In genomic region chr7:131113676-131114075, GRCm38 (mm10) we compare ENCODE assay signal across 16 mouse cellular contexts. TPM values are rescaled to one million over a fixed set of nuclear protein-coding genes. Genes with fewer than 3 reads are reported as not detected.
DNase-seq lines count a peak whose midpoint lies in the region; ATAC-seq lines count a peak whose summit lies in the region.
"Had no signal": no experiment of that assay in that cellular context is flagged by ENCODE, and none has a peak within 500 bp of the region (broad histone marks: within the 10 kb centered on the region; RNA-seq: fewer than 3 reads in every experiment).

No protein-coding gene starts in this region.

- peak; percentile 13 for DNase-seq in embryonic facial prominence, embryonic 14.5 days (ENCODE audit: low spot score)
- no peak for DNase-seq in embryonic facial prominence, embryonic 10.5 days (ENCODE audit: low spot score)
- peak; percentile 1 to 6 for DNase-seq in left cerebral cortex, postnatal 25 days (ENCODE audit: low spot score in 2 of 2)
- DNase-seq in left cerebral cortex, postnatal 36 days (ENCODE audit: low spot score in 2 of 2) = no peak
- peak; percentile 24 for DNase-seq in brain, adult 2 months (ENCODE audit: low read depth, low spot score)
- peak; percentile 4 for DNase-seq in lung, postnatal 25 days (ENCODE audit: low spot score)
- no peak for DNase-seq in embryo, embryonic 10.5 days (ENCODE audit: low spot score)
- no peak for DNase-seq in spleen, adult 18-20 months
- DNase-seq: kidney, adult 9 months; liver, embryonic 13.5 days had no signal

- no peak overlapping the region for H3K4me2 ChIP-seq in embryonic facial prominence, embryonic 14.5 days (ENCODE audit: low read depth, low read length)
- H3K4me2 ChIP-seq: forebrain, embryonic 15.5 days; liver, embryonic 13.5 days; midbrain, embryonic 13.5 days; stomach, embryonic 15.5 days had no signal

- intact Hi-C loops in left cerebral cortex, postnatal 25 days (cut with DNase I) = loop anchor here (5.0 to 10.0 kb wide), 2 partner anchors 219 to 771 kb away; partner anchors contain the start of gene Fam24a
- intact Hi-C loops in left cerebral cortex, postnatal 36 days (cut with DNase I) = loop anchor here (10.0 kb wide), 1 partner anchor 211 kb away; the partner anchor contains the start of genes Cuzd1 and Fam24b

- WGBS in embryonic facial prominence, embryonic 14.5 days = 66% methylated on average over 6 of the region's 6 CpGs
- 87% methylated on average over 6 of the region's 6 CpGs for WGBS in embryonic facial prominence, embryonic 10.5 days

- no peaks in the 10 kb centered on the region for H3K27me3 ChIP-seq in embryonic facial prominence, embryonic 14.5 days (replicated peaks; ENCODE audit: control insufficient read depth, insufficient read depth, low read length)
- no peaks in the 10 kb centered on the region for H3K27me3 ChIP-seq in embryonic facial prominence, embryonic 10.5 days (replicated peaks; ENCODE audit: low read depth, poor library complexity, severe bottlenecking)
- H3K27me3 ChIP-seq: forebrain, embryonic 15.5 days; liver, embryonic 13.5 days; midbrain, embryonic 13.5 days; stomach, embryonic 15.5 days had no signal

- H3K36me3 ChIP-seq in embryonic facial prominence, embryonic 14.5 days (ENCODE audit: control insufficient read depth, insufficient read depth, low read length) = no peaks in the 10 kb centered on the region
- no peaks in the 10 kb centered on the region for H3K36me3 ChIP-seq in embryonic facial prominence, embryonic 10.5 days (replicated peaks)
- H3K36me3 ChIP-seq: forebrain, embryonic 15.5 days; liver, embryonic 13.5 days; midbrain, embryonic 13.5 days; stomach, embryonic 15.5 days had no signal

- H3K27ac ChIP-seq in embryonic facial prominence, embryonic 14.5 days (replicated peaks; ENCODE audit: low read depth, low read length) = no peak overlapping the region
- no peak overlapping the region for H3K27ac ChIP-seq in embryonic facial prominence, embryonic 10.5 days (replicated peaks)
- H3K27ac ChIP-seq: forebrain, embryonic 15.5 days; liver, embryonic 13.5 days; midbrain, embryonic 13.5 days; stomach, embryonic 15.5 days had no signal

- H3K4me3 ChIP-seq in embryonic facial prominence, embryonic 14.5 days (ENCODE audit: low read depth, low read length) = no peak overlapping the region
- H3K4me3 ChIP-seq in embryonic facial prominence, embryonic 10.5 days = no peak overlapping the region
- H3K4me3 ChIP-seq: forebrain, embryonic 15.5 days; liver, embryonic 13.5 days; midbrain, embryonic 13.5 days; stomach, embryonic 15.5 days had no signal

- H3K4me1 ChIP-seq in embryonic facial prominence, embryonic 14.5 days (ENCODE audit: control insufficient read depth, insufficient read depth, low read length) = no peaks in the 10 kb centered on the region
- no peaks in the 10 kb centered on the region for H3K4me1 ChIP-seq in embryonic facial prominence, embryonic 10.5 days
- H3K4me1 ChIP-seq: forebrain, embryonic 15.5 days; liver, embryonic 13.5 days; midbrain, embryonic 13.5 days; stomach, embryonic 15.5 days had no signal

- H3K9ac ChIP-seq in embryonic facial prominence, embryonic 14.5 days (ENCODE audit: low read depth, low read length) = no peak overlapping the region
- H3K9ac ChIP-seq: forebrain, embryonic 15.5 days; liver, embryonic 13.5 days; midbrain, embryonic 13.5 days; stomach, embryonic 15.5 days had no signal

- H3K9me3 ChIP-seq in embryonic facial prominence, embryonic 14.5 days (ENCODE audit: control insufficient read depth, low read length) = no peaks in the 10 kb centered on the region
- H3K9me3 ChIP-seq in embryonic facial prominence, embryonic 10.5 days = no peaks in the 10 kb centered on the region
- H3K9me3 ChIP-seq: forebrain, embryonic 15.5 days; midbrain, embryonic 13.5 days; stomach, embryonic 15.5 days had no signal

- ATAC-seq in embryonic facial prominence, embryonic 14.5 days (ENCODE audit: low read depth) = no peak
- ATAC-seq: forebrain, embryonic 15.5 days; midbrain, embryonic 13.5 days had no signal

RNA-seq across cellular contexts. Expression of gene 4933402N03Rik, which starts 32.4 kb away (rescaled TPM):
- not detected in 2 replicates for polyA plus RNA-seq in embryonic facial prominence, embryonic 14.5 days (2014; fragmentation: Nextera tagmentation; extraction: Ambion mirVana)
- not detected in 2 replicates for polyA plus RNA-seq in embryonic facial prominence, embryonic 10.5 days (2016; fragmentation: Nextera tagmentation; extraction: Ambion mirVana)
- total RNA-seq in left cerebral cortex, postnatal 25 days (2021) = not detected
- not detected for total RNA-seq in left cerebral cortex, postnatal 36 days (2021)
- total RNA-seq: CH12.LX; left cerebral cortex, adult 18-20 months had no signal
- polyA plus RNA-seq: forebrain, embryonic 15.5 days; heart, embryonic 14.5 days; liver, embryonic 13.5 days; midbrain, embryonic 13.5 days; stomach, embryonic 15.5 days had no signal

Comparison
In these comparisons a context has a peak if more than half of its experiments do, and no peak if none do; other contexts are left out.
1. DNase-seq: peak in embryonic facial prominence, embryonic 14.5 days (single experiment), left cerebral cortex, postnatal 25 days (2 of 2), brain, adult 2 months (single experiment) and lung, postnatal 25 days (single experiment); none in embryonic facial prominence, embryonic 10.5 days (single experiment), left cerebral cortex, postnatal 36 days (0 of 2), embryo, embryonic 10.5 days (single experiment) and spleen, adult 18-20 months (0 of 2).